Mouse (Mus musculus) cerebellum, postnatal 4 days (tissue): ENCODE data around the gene Nt5c.
"Not testable (repeated sequence)": the region's sequence is repeated elsewhere in the genome, so short reads cannot be mapped to it uniquely, and the experiment has no call there.

Experiments used
- DNase-seq, 2 experiments: peaks; one replicate each; pipeline ENCODE4 v3.0.0; 2022; ENCODE audit warnings: low spot score in 2 of 2, mixed read lengths in 1 of 2

Nt5c gene

DNA sequence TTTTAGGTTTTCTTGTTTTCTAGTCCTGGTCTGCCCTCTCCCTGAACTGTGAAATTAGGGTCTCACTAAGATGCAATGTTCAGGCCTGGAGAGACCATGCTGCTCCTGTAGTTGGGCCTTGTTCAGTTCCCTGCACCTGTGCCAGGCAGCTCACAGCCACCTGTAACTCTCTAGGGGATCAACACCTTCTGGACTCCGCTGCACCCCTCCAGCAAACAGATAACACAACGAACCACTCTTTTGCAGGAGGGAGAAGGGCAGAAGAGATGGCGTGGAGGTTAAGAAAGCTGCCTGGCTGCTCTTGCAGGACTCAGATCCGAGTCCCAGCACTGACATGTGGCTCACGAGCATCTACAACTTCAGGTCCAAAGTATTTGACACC lies 18.8 kb upstream of the Nt5c start:
- no peak for DNase-seq

- no peak for DNase-seq
Observed at GRCm38 (mm10) chr11:115509773-115510506, 18.3 kb upstream of the Nt5c start.

DNA sequence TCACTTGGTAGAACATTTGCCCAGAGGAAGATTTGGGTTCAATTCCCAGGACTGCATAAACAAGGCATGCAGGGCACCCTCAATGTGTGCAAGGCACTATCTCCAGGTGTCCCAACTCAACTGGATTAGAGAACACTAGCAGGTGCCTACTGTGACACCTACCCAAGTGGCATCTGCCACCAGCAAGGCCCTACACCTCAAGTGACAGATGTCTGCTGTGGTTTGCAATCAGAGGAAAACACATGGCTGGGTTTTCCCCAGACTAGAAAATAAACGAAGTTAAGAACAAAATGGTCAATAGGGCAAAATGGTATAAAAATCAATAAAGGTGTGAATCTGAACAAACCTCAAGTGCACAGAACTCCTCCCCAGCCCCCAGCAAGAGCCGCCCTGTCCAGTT lies 16.4 kb upstream of the Nt5c start:
- no peak for DNase-seq

- DNase-seq, result no peak
Observed at GRCm38 (mm10) chr11:115506586-115506985, 14.9 kb upstream of the Nt5c start.

DNA sequence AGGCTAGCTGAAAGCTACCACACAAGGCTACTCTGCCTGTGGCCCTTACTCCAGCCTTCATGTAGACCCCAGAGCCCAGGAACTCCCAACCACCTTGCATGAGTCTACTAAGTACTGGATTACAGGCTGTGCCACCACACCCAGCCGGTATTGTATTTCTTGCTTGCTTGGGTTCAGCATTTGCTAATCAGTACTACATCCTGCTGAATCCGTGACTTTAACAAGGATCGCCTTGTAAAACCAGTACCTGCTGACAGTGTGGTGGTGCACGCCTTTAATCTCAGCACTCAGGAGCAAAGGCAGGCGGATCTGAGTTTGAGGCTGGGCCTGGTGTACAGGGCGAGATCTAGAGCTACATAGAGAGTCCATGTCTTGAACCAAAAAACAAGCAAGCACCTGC lies 11.0 kb upstream of the Nt5c start:
- DNase-seq, result no peak

DNA sequence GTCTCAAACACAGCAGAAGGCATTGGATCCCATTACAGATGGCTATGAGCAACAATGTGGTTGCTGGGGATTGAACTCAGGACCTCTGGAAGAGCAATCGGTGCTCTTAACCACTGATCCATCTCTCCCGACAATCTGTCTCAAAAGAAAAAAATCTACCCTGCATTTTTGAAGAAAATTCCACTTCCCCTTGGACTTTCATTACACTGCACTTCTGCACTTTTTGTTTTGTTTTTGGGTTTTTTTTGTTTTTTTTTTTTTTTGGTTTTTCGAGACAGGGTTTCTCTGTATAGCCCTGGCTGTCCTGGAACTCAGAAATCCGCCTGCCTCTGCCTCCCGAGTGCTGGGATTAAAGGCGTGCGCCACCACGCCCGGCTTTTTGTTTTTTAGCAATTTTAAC lies 4.9 kb upstream of the Nt5c start:
- not testable (repeated sequence) for DNase-seq

- DNase-seq, result no peak
Observed at GRCm38 (mm10) chr11:115492387-115492786, 725 bp upstream of the Nt5c start.

- no peak for DNase-seq
Observed at GRCm38 (mm10) chr11:115490441-115491355, 964 bp downstream of the Nt5c start.

- no peak for DNase-seq
Observed at GRCm38 (mm10) chr11:115488551-115489104, 3.0 kb downstream of the Nt5c start.

GRCm38 (mm10) chr11:115485155-115485554 lies 6.5 kb downstream of the Nt5c start:
- DNase-seq, result no peak

- peak; percentile 83 for DNase-seq
Observed at GRCm38 (mm10) chr11:115483726-115484125, 7.9 kb downstream of the Nt5c start.

- no peak for DNase-seq
Observed at GRCm38 (mm10) chr11:115483278-115483677, 8.4 kb downstream of the Nt5c start.

DNA sequence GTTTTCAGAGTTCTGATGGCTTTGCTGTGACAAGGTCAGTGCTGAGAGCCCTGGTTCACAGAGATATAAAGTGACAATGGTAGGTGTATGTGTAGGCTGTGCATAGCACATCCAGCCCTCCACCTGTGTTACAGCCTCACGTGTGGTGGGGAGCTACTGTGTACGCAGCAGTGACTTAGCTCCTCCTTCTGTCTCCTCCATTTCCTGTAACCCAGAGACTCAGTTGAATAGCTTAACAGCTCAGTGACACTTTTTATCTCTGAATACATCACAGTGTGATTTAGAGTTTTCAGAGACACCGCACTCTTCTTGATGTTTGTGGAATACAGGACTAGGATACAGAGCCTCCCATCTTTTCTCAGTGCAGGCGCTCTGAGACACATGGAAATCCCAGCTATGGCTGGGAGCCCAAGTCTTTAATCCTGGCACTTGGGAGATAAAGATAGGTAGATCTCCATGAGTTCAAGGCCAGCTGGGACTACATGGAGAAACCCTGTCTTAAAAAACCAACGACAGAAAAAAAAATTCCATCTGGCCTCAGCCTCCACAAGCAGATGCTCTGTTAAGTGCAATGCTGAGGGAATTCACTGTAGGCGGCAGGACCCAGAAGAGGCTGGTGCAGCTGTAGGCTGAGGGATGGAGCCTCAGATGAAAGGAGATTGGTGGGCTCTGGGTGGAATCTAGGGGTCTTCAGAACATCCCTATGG lies 10.0 kb downstream of the Nt5c start:
- no peak for DNase-seq

DNA sequence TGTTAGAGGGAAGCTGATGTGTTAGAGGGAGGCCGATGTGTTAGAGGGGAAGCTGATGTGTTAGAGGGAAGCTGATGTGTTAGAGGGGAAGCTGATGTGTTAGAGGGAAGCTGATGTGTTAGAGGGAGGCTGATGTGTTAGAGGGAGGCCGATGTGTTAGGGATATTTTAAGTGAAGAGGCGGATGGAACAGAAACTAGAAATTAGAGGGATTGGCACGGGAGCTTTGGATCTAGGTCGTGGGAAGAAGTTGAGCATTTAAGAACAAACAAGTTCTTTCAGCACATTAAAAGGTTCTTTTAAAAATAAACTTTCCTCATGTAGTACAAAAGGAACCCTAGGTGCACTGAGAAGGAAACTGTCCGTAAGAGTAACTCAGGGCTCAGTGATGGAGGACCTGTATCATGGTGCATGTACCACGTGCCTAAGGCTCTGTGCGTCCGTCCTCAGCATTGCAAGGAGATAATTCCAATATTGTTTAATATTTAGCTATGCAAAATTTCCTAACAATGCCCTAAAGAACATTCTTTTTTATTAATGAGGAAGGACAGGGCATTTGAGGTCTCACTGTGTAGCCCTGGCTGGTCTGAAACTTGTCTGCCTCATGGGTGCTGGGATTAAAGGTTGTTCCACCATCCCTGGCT lies 13.2 kb downstream of the Nt5c start:
- DNase-seq, result no peak

- not testable (repeated sequence) for DNase-seq
Observed at GRCm38 (mm10) chr11:115477388-115477787, 14.3 kb downstream of the Nt5c start.

- DNase-seq, result not testable (repeated sequence)
Observed at GRCm38 (mm10) chr11:115476630-115477029, 15.0 kb downstream of the Nt5c start.

DNA sequence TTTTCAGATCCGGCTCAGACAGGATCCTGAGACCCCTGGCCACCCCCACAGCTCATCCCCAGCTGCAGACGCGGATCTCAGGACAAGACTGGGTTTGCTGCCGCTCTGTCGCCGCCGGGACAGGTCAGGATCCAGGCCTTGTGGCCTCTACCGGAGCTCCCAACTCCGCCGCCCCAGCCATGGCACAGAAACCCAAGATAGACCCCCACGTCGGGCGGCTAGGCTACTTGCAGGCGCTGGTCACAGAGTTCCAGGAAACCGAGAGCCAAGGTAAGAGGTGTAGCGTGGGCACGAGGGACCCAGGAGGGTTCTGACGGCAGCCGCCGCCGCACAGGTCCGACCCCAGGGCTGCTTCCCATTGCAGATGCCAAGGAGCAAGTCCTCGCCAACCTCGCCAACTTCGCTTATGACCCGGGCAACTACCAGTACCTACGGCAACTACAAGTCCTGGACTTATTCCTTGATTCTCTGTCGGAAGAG lies 15.9 kb downstream of the Nt5c start:
- no peak for DNase-seq

- peak; percentile 74 to 91 for DNase-seq
Observed at GRCm38 (mm10) chr11:115475025-115475757, 16.5 kb downstream of the Nt5c start, which contains the start of gene Armc7. Gene Armc7 (plus strand): TSS chr11:115475667.

GRCm38 (mm10) chr11:115473626-115474275 lies 17.9 kb downstream of the Nt5c start:
- peak; percentile 96 to 97 for DNase-seq

- no peak for DNase-seq
Observed at GRCm38 (mm10) chr11:115472183-115472582, 19.5 kb downstream of the Nt5c start.
